Mouse (Mus musculus) skeletal muscle tissue, adult 2 months (tissue): ENCODE data around the gene Stat5b.

Experiments
- DNase-seq: peaks from one replicate; pipeline ENCODE4 v3.0.0-alpha.2; 2012; ENCODE audit warnings: low read depth, low spot score

Stat5b gene

GRCm38 (mm10) chr11:100738066-100738604 lies 112.4 kb downstream of the Stat5b start, which contains the start of gene Rab5c:
Gene Rab5c (minus strand): TSS chr11:100738215.
- peak; percentile 98 for DNase-seq

GRCm38 (mm10) chr11:100737105-100737733 lies 113.3 kb downstream of the Stat5b start:
- DNase-seq: no peak

GRCm38 (mm10) chr11:100736746-100737080 lies 113.8 kb downstream of the Stat5b start:
- DNase-seq: no peak

GRCm38 (mm10) chr11:100735954-100736745 lies 114.4 kb downstream of the Stat5b start:
- DNase-seq: no peak

GRCm38 (mm10) chr11:100735134-100735865 lies 115.2 kb downstream of the Stat5b start:
- DNase-seq: no peak
